ENCODE assay signal across 12 mouse cellular contexts in the genomic region with DNA sequence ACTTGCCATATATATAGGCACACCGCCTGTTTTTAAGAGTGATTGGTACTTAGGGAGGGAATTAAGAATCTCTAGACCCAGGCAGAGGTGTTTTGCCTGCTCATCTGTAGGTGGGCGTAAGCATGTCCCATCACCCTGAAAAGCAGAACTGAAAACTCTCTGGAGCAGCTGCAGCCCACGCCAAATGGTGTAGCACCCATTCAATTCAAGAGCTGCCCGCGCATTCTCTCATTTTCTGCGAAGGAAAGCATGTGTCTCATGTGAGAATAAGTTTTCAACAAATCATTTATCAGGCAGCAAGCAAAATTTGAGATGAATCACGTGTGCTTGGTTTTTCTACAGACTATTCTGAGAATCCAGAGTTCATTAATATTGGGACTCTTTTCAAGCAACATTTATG.
DNase-seq lines count a peak whose midpoint lies in the region; ATAC-seq lines count a peak whose summit lies in the region.
"Had no signal": no experiment of that assay in that cellular context is flagged by ENCODE, and none has a peak within 500 bp of the region (broad histone marks: within the 10 kb centered on the region; RNA-seq: fewer than 3 reads in every experiment).

No protein-coding gene starts in this region.

- WGBS in heart, embryonic 11.5 days (ENCODE audit: insufficient replicate concordance), result 84% methylated on average over 7 of the region's 7 CpGs

- no peak for ATAC-seq in heart, embryonic 11.5 days (replicated peaks; ENCODE audit: insufficient number of reproducible peaks, low FRiP score, low TSS enrichment)
- peak; percentile 96 for ATAC-seq in neutrophil, adult 5-6 weeks (ENCODE audit: extremely low read depth, insufficient number of reproducible peaks, low FRiP score, poor library complexity, severe bottlenecking)

- peak; percentile 92 for DNase-seq in heart, adult 11 months
- DNase-seq in right cerebral cortex, adult 18-20 months, result peak; percentile 79
- DNase-seq in right cerebral cortex, postnatal 4 days, result no peak
- peak; percentile 80 for DNase-seq in telencephalon, adult 2 months (ENCODE audit: low read depth, low spot score)
- no peak for DNase-seq in gastrocnemius, adult 8-10 months (ENCODE audit: low spot score in 2 of 2)
- no peak for DNase-seq in cerebellum, adult 9-10 months
- DNase-seq: adrenal gland, postnatal 25 days; cerebellum, postnatal 25 days had no signal

- H3K9me3 ChIP-seq in heart, embryonic 11.5 days (replicated peaks; ENCODE audit: control insufficient read depth, low read length), result no peaks in the 10 kb centered on the region
- H3K9me3 ChIP-seq: hindbrain, embryonic 10.5 days had no signal

- no peak overlapping the region for H3K4me2 ChIP-seq in heart, embryonic 11.5 days

- no peaks in the 10 kb centered on the region for H3K36me3 ChIP-seq in heart, embryonic 11.5 days (ENCODE audit: control insufficient read depth, insufficient read depth, low read length)

- no peak overlapping the region for H3K9ac ChIP-seq in heart, embryonic 11.5 days (ENCODE audit: low read depth, low read length)

- H3K27ac ChIP-seq in heart, embryonic 11.5 days (ENCODE audit: low read depth, low read length), result no peak overlapping the region
- H3K27ac ChIP-seq: hindbrain, embryonic 10.5 days; macrophage had no signal

- H3K4me1 ChIP-seq in heart, embryonic 11.5 days (ENCODE audit: control insufficient read depth, insufficient read depth, low read length), result peaks cover 5% of the 10 kb centered on the region; the same call in 1 of the 2 replicates

- H3K4me3 ChIP-seq in heart, embryonic 11.5 days (ENCODE audit: low read depth, low read length), result no peak overlapping the region
- H3K4me3 ChIP-seq: hindbrain, embryonic 10.5 days had no signal

- H3K27me3 ChIP-seq in heart, embryonic 11.5 days (ENCODE audit: control insufficient read depth, insufficient read depth, low read length), result no peaks in the 10 kb centered on the region

Comparison
In these comparisons a context has a peak if more than half of its experiments do, and no peak if none do; other contexts are left out.
1. DNase-seq: peak in heart, adult 11 months (single experiment), right cerebral cortex, adult 18-20 months (single experiment) and telencephalon, adult 2 months (single experiment); none in right cerebral cortex, postnatal 4 days (single experiment), gastrocnemius, adult 8-10 months (0 of 2) and cerebellum, adult 9-10 months (single experiment).